Mouse (Mus musculus): Measurements from ENCODE around the gene Avl9. TPM values are rescaled to one million over a fixed set of nuclear protein-coding genes. Genes with fewer than 3 reads are reported as not detected.

Avl9 gene
- polyA plus RNA-seq (2015; fragmentation: Nextera tagmentation; extraction: Ambion mirVana), result 2.8 and 3.4 TPM in 2 replicates

- ATAC-seq (ENCODE audit: insufficient read depth), result peak; percentile 97
- Histone ChIP-seq H3K27ac (replicated peaks) (peak within 1 kb of the TSS; percentile 95), H3K36me3 (replicated peaks) (no peaks in the 10 kb centered on the region), H3K4me3 (replicated peaks) (peak within 1 kb of the TSS; percentile 85), H3K4me1 (replicated peaks) (peaks cover 33% of the 10 kb centered on the region), H3K9me3 (replicated peaks) (no peaks in the 10 kb centered on the region), H3K4me2 (peak within 1 kb of the TSS; percentile 80), H3K9ac (peak within 1 kb of the TSS; percentile 90), H3K27me3 (0 out of 2 replicates have a peak, but pooled peaks cover 4% of the 10 kb centered on the region)
- under 1% methylated on average over 64 of the region's 64 CpGs for WGBS (ENCODE audit: insufficient replicate concordance)
Observed at GRCm38 (mm10) chr6:56714574-56715269, at the start of gene Avl9. Avl9 (plus strand) TSS chr6:56714899.

- no peak overlapping the region for H3K4me3 ChIP-seq (replicated peaks)
- no peaks in the 10 kb centered on the region for H3K9me3 ChIP-seq (replicated peaks)
- no peaks in the 10 kb centered on the region for H3K36me3 ChIP-seq (replicated peaks)
- H3K4me1 ChIP-seq (replicated peaks), result no peaks in the 10 kb centered on the region; the same call in 1 of the 2 replicates
- no peak overlapping the region for H3K4me2 ChIP-seq
- ATAC-seq (ENCODE audit: insufficient read depth), result no peak
- no peak overlapping the region for H3K27ac ChIP-seq (replicated peaks)
- no peak overlapping the region for H3K9ac ChIP-seq
- H3K27me3 ChIP-seq, result no peaks in the 10 kb centered on the region
- 77% methylated on average over 3 of the region's 3 CpGs for WGBS (ENCODE audit: insufficient replicate concordance)
Observed at GRCm38 (mm10) chr6:56688238-56688637, 26.5 kb upstream of the Avl9 start.

GRCm38 (mm10) chr6:56691205-56691604 is 23.5 kb upstream of the Avl9 start:
- H3K4me1 ChIP-seq (replicated peaks), result no peaks in the 10 kb centered on the region; the same call in 1 of the 2 replicates
- H3K27me3 ChIP-seq, result no peaks in the 10 kb centered on the region
- no peak overlapping the region for H3K4me3 ChIP-seq (replicated peaks)
- H3K27ac ChIP-seq (replicated peaks), result no peak overlapping the region
- WGBS (ENCODE audit: insufficient replicate concordance), result 4% methylated on average over 2 of the region's 2 CpGs
- no peaks in the 10 kb centered on the region for H3K9me3 ChIP-seq (replicated peaks)
- H3K4me2 ChIP-seq, result no peak overlapping the region
- H3K36me3 ChIP-seq (replicated peaks), result no peaks in the 10 kb centered on the region
- ATAC-seq (ENCODE audit: insufficient read depth), result no peak
- no peak overlapping the region for H3K9ac ChIP-seq

- WGBS (ENCODE audit: insufficient replicate concordance), result 80% methylated on average over 4 of the region's 4 CpGs
- H3K27ac ChIP-seq (replicated peaks), result no peak overlapping the region
- H3K4me3 ChIP-seq (replicated peaks), result no peak overlapping the region
- no peak for ATAC-seq (ENCODE audit: insufficient read depth)
- no peak overlapping the region for H3K4me2 ChIP-seq
- no peaks in the 10 kb centered on the region for H3K36me3 ChIP-seq (replicated peaks)
- no peaks in the 10 kb centered on the region for H3K9me3 ChIP-seq (replicated peaks)
- H3K4me1 ChIP-seq (replicated peaks), result no peaks in the 10 kb centered on the region; the same call in 1 of the 2 replicates
- no peaks in the 10 kb centered on the region for H3K27me3 ChIP-seq
- H3K9ac ChIP-seq, result no peak overlapping the region
Observed at GRCm38 (mm10) chr6:56692445-56692844, 22.3 kb upstream of the Avl9 start.

- Histone ChIP-seq H3K9ac (peak within 1 kb of the TSS; percentile 75), H3K27me3 (no peaks in the 10 kb centered on the region), H3K4me3 (replicated peaks) (peak within 1 kb of the TSS; percentile 87), H3K4me2 (peak within 1 kb of the TSS; percentile 69), H3K27ac (replicated peaks) (peak within 1 kb of the TSS; percentile 69), H3K36me3 (replicated peaks) (no peaks in the 10 kb centered on the region), H3K9me3 (replicated peaks) (no peaks in the 10 kb centered on the region), H3K4me1 (replicated peaks) (peaks cover 14% of the 10 kb centered on the region)
- WGBS (ENCODE audit: insufficient replicate concordance), result under 1% methylated on average over 46 of the region's 46 CpGs
- ATAC-seq (ENCODE audit: insufficient read depth), result peak; percentile 83
Observed at GRCm38 (mm10) chr6:56703931-56704900, 10.5 kb upstream of the Avl9 start, which contains the start of gene Lsm5. Lsm5 (minus strand) TSS chr6:56704710.

- Histone ChIP-seq H3K4me2 (peak overlapping the region; percentile 80), H3K4me3 (replicated peaks) (peak overlapping the region; percentile 85), H3K27me3 (0 out of 2 replicates have a peak, but pooled peaks cover 4% of the 10 kb centered on the region), H3K4me1 (replicated peaks) (peaks cover 33% of the 10 kb centered on the region), H3K9me3 (replicated peaks) (no peaks in the 10 kb centered on the region), H3K9ac (0 out of 2 replicates have a peak overlapping the region, but pooled peaks have one; percentile 90), H3K27ac (replicated peaks) (0 out of 2 replicates have a peak overlapping the region, but pooled peaks have one; percentile 95), H3K36me3 (replicated peaks) (no peaks in the 10 kb centered on the region)
- no peak for ATAC-seq (ENCODE audit: insufficient read depth)
- 34% methylated on average over 7 of the region's 7 CpGs for WGBS (ENCODE audit: insufficient replicate concordance)
Observed at GRCm38 (mm10) chr6:56714186-56714573, 519 bp upstream of the Avl9 start.

- H3K36me3 ChIP-seq (replicated peaks), result no peaks in the 10 kb centered on the region
- under 1% methylated on average over 25 of the region's 25 CpGs for WGBS (ENCODE audit: insufficient replicate concordance)
- no peaks in the 10 kb centered on the region for H3K9me3 ChIP-seq (replicated peaks)
- H3K4me3 ChIP-seq (replicated peaks), result peak overlapping the region; percentile 85
- peaks cover 33% of the 10 kb centered on the region for H3K4me1 ChIP-seq (replicated peaks)
- H3K27me3 ChIP-seq, result 0 out of 2 replicates have a peak, but pooled peaks cover 4% of the 10 kb centered on the region
- H3K9ac ChIP-seq, result peak overlapping the region; percentile 90
- peak; percentile 6 for ATAC-seq (ENCODE audit: insufficient read depth)
- peak overlapping the region; percentile 80 for H3K4me2 ChIP-seq
- H3K27ac ChIP-seq (replicated peaks), result peak overlapping the region; percentile 95
Observed at GRCm38 (mm10) chr6:56715270-56715666, 569 bp downstream of the Avl9 start.

- Histone ChIP-seq H3K27ac (replicated peaks) (no peak overlapping the region), H3K36me3 (replicated peaks) (peaks cover 7% of the 10 kb centered on the region; the same call in 1 of the 2 replicates), H3K9ac (no peak overlapping the region), H3K4me1 (replicated peaks) (peaks cover 33% of the 10 kb centered on the region), H3K9me3 (replicated peaks) (no peaks in the 10 kb centered on the region), H3K4me3 (replicated peaks) (no peak overlapping the region), H3K27me3 (no peaks in the 10 kb centered on the region), H3K4me2 (no peak overlapping the region)
- ATAC-seq (ENCODE audit: insufficient read depth), result no peak
- 77% methylated on average over 1 of the region's 1 CpGs for WGBS (ENCODE audit: insufficient replicate concordance)
Observed at GRCm38 (mm10) chr6:56719071-56719470, 4.4 kb downstream of the Avl9 start.

- H3K4me2 ChIP-seq, result no peak overlapping the region
- no peak for ATAC-seq (ENCODE audit: insufficient read depth)
- peaks cover 16% of the 10 kb centered on the region for H3K36me3 ChIP-seq (replicated peaks)
- no peaks in the 10 kb centered on the region for H3K27me3 ChIP-seq
- H3K4me1 ChIP-seq (replicated peaks), result peaks cover 24% of the 10 kb centered on the region
- H3K9ac ChIP-seq, result no peak overlapping the region
- no peak overlapping the region for H3K27ac ChIP-seq (replicated peaks)
- WGBS (ENCODE audit: insufficient replicate concordance), result 58% methylated on average over 3 of the region's 3 CpGs
- H3K4me3 ChIP-seq (replicated peaks), result no peak overlapping the region
- H3K9me3 ChIP-seq (replicated peaks), result no peaks in the 10 kb centered on the region
Observed at GRCm38 (mm10) chr6:56720877-56721276, 6.2 kb downstream of the Avl9 start.

GRCm38 (mm10) chr6:56732545-56732944 is 17.8 kb downstream of the Avl9 start:
- Histone ChIP-seq H3K27me3 (no peaks in the 10 kb centered on the region), H3K4me1 (replicated peaks) (no peaks in the 10 kb centered on the region), H3K4me3 (replicated peaks) (no peak overlapping the region), H3K9me3 (replicated peaks) (no peaks in the 10 kb centered on the region), H3K27ac (replicated peaks) (no peak overlapping the region), H3K9ac (no peak overlapping the region), H3K4me2 (no peak overlapping the region), H3K36me3 (replicated peaks) (peaks cover 54% of the 10 kb centered on the region)
- no peak for ATAC-seq (ENCODE audit: insufficient read depth)
- 62% methylated on average over 2 of the region's 2 CpGs for WGBS (ENCODE audit: insufficient replicate concordance)

All from liver, embryonic 15.5 days (tissue).